Mouse (Mus musculus): ENCODE measurements around the gene Sez6l2. TPM values are rescaled to one million over a fixed set of nuclear protein-coding genes. Genes with fewer than 3 reads are reported as not detected.

Gene Sez6l2
- total RNA-seq, 2 experiments from 2014 or later, result 0.45 TPM; not detected in 1

GRCm38 (mm10) chr7:126955125-126955524 is 4.8 kb downstream of the Sez6l2 start:
- no peak for ATAC-seq (replicated peaks; ENCODE audit: low FRiP score, poor library complexity, severe bottlenecking)

GRCm38 (mm10) chr7:126959780-126960179 is 9.4 kb downstream of the Sez6l2 start:
- ATAC-seq (replicated peaks; ENCODE audit: low FRiP score, poor library complexity, severe bottlenecking), result no peak

GRCm38 (mm10) chr7:126961095-126961494 is 10.7 kb downstream of the Sez6l2 start:
- no peak for ATAC-seq (replicated peaks; ENCODE audit: low FRiP score, poor library complexity, severe bottlenecking)

GRCm38 (mm10) chr7:126961965-126962364 is 11.6 kb downstream of the Sez6l2 start:
- ATAC-seq (replicated peaks; ENCODE audit: low FRiP score, poor library complexity, severe bottlenecking), result no peak

- no peak for ATAC-seq (replicated peaks; ENCODE audit: low FRiP score, poor library complexity, severe bottlenecking)
Measured at GRCm38 (mm10) chr7:126963548-126964286, 13.4 kb downstream of the Sez6l2 start.

GRCm38 (mm10) chr7:126965568-126965967 is 15.2 kb downstream of the Sez6l2 start:
- no peak for ATAC-seq (replicated peaks; ENCODE audit: low FRiP score, poor library complexity, severe bottlenecking)

- ATAC-seq (replicated peaks; ENCODE audit: low FRiP score, poor library complexity, severe bottlenecking), result no peak
Measured at GRCm38 (mm10) chr7:126967361-126967760, 17.0 kb downstream of the Sez6l2 start.

- no peak for ATAC-seq (replicated peaks; ENCODE audit: low FRiP score, poor library complexity, severe bottlenecking)
Measured at GRCm38 (mm10) chr7:126975493-126975892, 25.1 kb downstream of the Sez6l2 start.

GRCm38 (mm10) chr7:126975893-126975949 is 25.4 kb downstream of the Sez6l2 start, which contains the start of gene Cdipt:
Gene Cdipt (plus strand): TSS chr7:126975914.
- no peak for ATAC-seq (replicated peaks; ENCODE audit: low FRiP score, poor library complexity, severe bottlenecking)

- peak; percentile 94 for ATAC-seq (replicated peaks; ENCODE audit: low FRiP score, poor library complexity, severe bottlenecking)
Measured at GRCm38 (mm10) chr7:126975950-126976866, 25.8 kb downstream of the Sez6l2 start, which contains the start of gene Cdiptos. Gene Cdiptos (minus strand): TSS chr7:126976098.

- ATAC-seq (replicated peaks; ENCODE audit: low FRiP score, poor library complexity, severe bottlenecking), result 0 out of 2 replicates have a peak, but pooled peaks have one; percentile 13
Measured at GRCm38 (mm10) chr7:126976878-126977459, 26.6 kb downstream of the Sez6l2 start.

- ATAC-seq (replicated peaks; ENCODE audit: low FRiP score, poor library complexity, severe bottlenecking), result no peak
Measured at GRCm38 (mm10) chr7:126978841-126979240, 28.5 kb downstream of the Sez6l2 start.

GRCm38 (mm10) chr7:126981601-126982000 is 31.2 kb downstream of the Sez6l2 start:
- ATAC-seq (replicated peaks; ENCODE audit: low FRiP score, poor library complexity, severe bottlenecking), result no peak

- ATAC-seq (replicated peaks; ENCODE audit: low FRiP score, poor library complexity, severe bottlenecking), result no peak
Measured at GRCm38 (mm10) chr7:126982054-126982453, 31.7 kb downstream of the Sez6l2 start.

GRCm38 (mm10) chr7:126983113-126983512 is 32.8 kb downstream of the Sez6l2 start:
- ATAC-seq (replicated peaks; ENCODE audit: low FRiP score, poor library complexity, severe bottlenecking), result no peak

- ATAC-seq (replicated peaks; ENCODE audit: low FRiP score, poor library complexity, severe bottlenecking), result no peak
Measured at GRCm38 (mm10) chr7:126984667-126985444, 34.5 kb downstream of the Sez6l2 start.

- peak; percentile 64 for ATAC-seq (replicated peaks; ENCODE audit: low FRiP score, poor library complexity, severe bottlenecking)
Measured at GRCm38 (mm10) chr7:126986319-126986718, 36.0 kb downstream of the Sez6l2 start.

- no peak for ATAC-seq (replicated peaks; ENCODE audit: low FRiP score, poor library complexity, severe bottlenecking)
Measured at GRCm38 (mm10) chr7:126988816-126989215, 38.5 kb downstream of the Sez6l2 start.

GRCm38 (mm10) chr7:126996449-126996848 is 46.1 kb downstream of the Sez6l2 start:
- ATAC-seq (replicated peaks; ENCODE audit: low FRiP score, poor library complexity, severe bottlenecking), result no peak

GRCm38 (mm10) chr7:126999568-126999967 is 49.2 kb downstream of the Sez6l2 start:
- ATAC-seq (replicated peaks; ENCODE audit: low FRiP score, poor library complexity, severe bottlenecking), result no peak
